Mouse (Mus musculus): ENCODE results near the gene Gm49395.

Gene Gm49395

DNA sequence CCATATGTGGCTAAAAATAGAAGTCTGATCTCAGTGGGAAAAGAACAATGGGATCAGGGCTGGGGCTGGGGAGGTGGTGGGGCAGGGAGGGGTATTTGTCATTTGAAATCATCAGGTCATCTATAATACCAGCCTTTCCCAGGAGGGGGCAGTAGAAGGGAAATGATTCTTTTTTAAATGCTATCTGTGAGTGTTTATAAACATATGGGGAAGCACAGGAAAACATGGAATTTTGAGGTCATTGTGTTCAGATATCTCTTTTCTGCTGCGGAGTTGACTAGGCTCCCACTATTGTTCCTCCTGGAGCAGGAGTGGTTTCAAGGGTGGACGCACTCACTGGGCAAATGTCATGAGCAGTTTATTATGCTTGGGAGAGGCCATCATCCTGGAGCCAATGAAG lies 114.6 kb downstream of the Gm49395 start:
- no peak for DNase-seq (ENCODE audit: low spot score in 2 of 2)

Data from frontal cortex, postnatal 10 days (tissue).